Mouse (Mus musculus): ENCODE data around the gene Nr1d1. TPM values are rescaled to one million over a fixed set of nuclear protein-coding genes. Genes with fewer than 3 reads are reported as not detected.

The Nr1d1 gene
- total RNA-seq, 2 experiments from 2014 or later, result 98.0 to 119 TPM

- no peak for DNase-seq
These were observed 23.8 kb downstream of the Nr1d1 start for GRCm38 (mm10) chr11:98751221-98751782.

- DNase-seq, result peak; percentile 62
These were observed 24.6 kb downstream of the Nr1d1 start for GRCm38 (mm10) chr11:98750351-98751201.

- DNase-seq, result no peak
These were observed 25.4 kb downstream of the Nr1d1 start for GRCm38 (mm10) chr11:98749716-98750115.

- DNase-seq, result no peak
These were observed 26.4 kb downstream of the Nr1d1 start for GRCm38 (mm10) chr11:98748506-98749416.

GRCm38 (mm10) chr11:98747804-98748505 lies 27.2 kb downstream of the Nr1d1 start:
- DNase-seq, result peak; percentile 67

GRCm38 (mm10) chr11:98746855-98747693 lies 28.1 kb downstream of the Nr1d1 start:
- peak; percentile 85 for DNase-seq

GRCm38 (mm10) chr11:98745932-98746853 lies 28.9 kb downstream of the Nr1d1 start:
- DNase-seq, result no peak

GRCm38 (mm10) chr11:98744456-98745019 lies 30.6 kb downstream of the Nr1d1 start:
- DNase-seq, result peak; percentile 44

- peak; percentile 75 for DNase-seq
These were observed 31.3 kb downstream of the Nr1d1 start for GRCm38 (mm10) chr11:98743655-98744345.

- DNase-seq, result peak; percentile 49
These were observed 32.5 kb downstream of the Nr1d1 start for GRCm38 (mm10) chr11:98742397-98743291.

GRCm38 (mm10) chr11:98741622-98742396 lies 33.3 kb downstream of the Nr1d1 start:
- peak; percentile 87 for DNase-seq

GRCm38 (mm10) chr11:98741051-98741620 lies 34.0 kb downstream of the Nr1d1 start:
- DNase-seq, result no peak

- DNase-seq, result peak; percentile 75
These were observed 34.6 kb downstream of the Nr1d1 start, which contains the start of gene Thra for GRCm38 (mm10) chr11:98740393-98741050. Gene Thra (plus strand): TSS chr11:98740638.

GRCm38 (mm10) chr11:98740026-98740392 lies 35.1 kb downstream of the Nr1d1 start:
- peak; percentile 26 for DNase-seq

- DNase-seq, result no peak
These were observed 36.2 kb downstream of the Nr1d1 start for GRCm38 (mm10) chr11:98738925-98739324.

- DNase-seq, result peak; percentile 59
These were observed 36.7 kb downstream of the Nr1d1 start for GRCm38 (mm10) chr11:98738428-98738911.
